Mouse (Mus musculus) right cerebral cortex, adult 2 months (tissue): ENCODE results near the gene Pcnx2.
A peak's percentile ranks its signal among the peaks of the same experiment; 100 is the strongest.

ENCODE experiments used
- DNase-seq, 2 experiments: peaks; one replicate each; pipeline ENCODE4 v3.0.0; 2021 to 2022; ENCODE audit warnings: low spot score in 2 of 2

The Pcnx2 gene

DNA sequence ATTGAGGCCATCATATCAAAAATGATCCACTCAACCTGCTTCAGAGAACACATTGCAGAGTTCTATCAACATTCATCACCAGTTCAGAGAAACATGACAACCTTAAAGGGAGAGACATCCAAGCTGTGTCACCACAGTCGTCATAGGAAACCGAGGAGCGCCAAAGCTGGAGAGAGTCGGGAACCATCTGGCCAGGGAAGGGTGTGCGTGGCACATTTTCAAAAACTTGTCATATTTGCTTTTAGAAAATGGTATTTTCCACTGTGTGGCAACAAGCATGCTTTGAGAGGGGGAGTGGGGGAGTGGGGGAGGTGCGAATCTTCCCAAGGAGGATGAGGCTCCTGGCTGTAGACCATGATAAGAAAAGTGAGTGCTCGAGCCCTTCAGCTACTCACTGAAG is 78.3 kb downstream of the Pcnx2 start:
- DNase-seq, result peak; percentile 73 to 76

DNA sequence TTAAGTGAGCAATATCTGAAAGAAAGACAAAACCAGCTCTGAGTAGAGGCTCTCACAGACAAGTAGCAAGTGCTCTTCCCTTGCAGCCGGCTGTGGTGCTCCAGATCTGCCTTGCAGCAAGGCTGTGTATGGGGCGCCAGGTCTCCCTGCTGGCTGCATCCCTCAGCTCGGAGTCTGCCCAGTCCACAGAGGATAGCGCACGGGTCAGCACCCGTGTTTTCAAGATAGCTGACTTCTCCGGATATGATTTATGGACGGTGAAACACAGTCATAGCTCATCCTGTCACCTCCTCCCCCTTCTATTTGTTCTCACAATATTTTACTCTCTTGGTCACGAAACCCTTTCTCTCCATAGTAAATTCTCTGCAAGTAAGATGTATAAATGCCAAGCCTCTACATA is 79.3 kb downstream of the Pcnx2 start:
- DNase-seq, result no peak

DNA sequence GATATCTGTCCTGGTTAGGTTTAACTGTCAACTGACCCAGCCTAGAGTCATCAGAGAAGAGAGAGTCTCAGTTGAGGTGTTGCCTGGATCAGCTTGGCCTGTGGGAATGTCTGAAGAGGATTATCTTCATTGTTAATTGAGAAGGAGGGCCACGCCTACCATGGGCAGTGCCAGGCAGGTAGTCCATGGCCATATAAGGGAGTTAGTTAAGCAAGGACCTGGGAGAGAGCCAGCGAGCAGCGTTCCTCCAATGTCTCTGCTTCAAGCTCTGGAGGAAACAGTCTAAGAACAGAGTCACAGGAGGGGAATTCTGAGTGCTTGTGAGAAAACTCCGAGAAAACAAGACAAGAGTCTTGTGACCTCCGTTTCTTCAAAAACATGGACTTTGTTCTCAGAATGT is 81.4 kb downstream of the Pcnx2 start:
- no peak for DNase-seq

DNA sequence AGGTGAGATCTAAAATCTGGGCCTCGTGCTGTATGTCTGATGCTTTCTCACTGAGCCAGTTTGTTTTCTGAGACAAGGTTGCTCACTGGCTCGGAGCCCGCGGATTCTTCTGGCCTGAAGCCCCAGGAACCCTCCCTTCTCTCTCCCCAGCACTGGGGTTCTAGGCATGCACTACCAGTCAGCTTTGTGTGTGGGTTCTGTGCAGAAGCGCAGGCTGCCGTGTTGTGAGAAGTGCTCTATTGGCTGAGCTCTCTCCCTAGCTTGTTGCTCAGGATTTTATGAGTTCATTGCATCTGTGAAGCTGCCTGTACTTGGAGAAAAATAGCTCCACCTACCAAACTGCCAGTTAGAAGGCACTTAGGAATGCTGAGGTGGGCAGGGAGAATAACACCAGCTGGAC is 89.3 kb downstream of the Pcnx2 start:
- DNase-seq, result peak; percentile 74 to 75

DNA sequence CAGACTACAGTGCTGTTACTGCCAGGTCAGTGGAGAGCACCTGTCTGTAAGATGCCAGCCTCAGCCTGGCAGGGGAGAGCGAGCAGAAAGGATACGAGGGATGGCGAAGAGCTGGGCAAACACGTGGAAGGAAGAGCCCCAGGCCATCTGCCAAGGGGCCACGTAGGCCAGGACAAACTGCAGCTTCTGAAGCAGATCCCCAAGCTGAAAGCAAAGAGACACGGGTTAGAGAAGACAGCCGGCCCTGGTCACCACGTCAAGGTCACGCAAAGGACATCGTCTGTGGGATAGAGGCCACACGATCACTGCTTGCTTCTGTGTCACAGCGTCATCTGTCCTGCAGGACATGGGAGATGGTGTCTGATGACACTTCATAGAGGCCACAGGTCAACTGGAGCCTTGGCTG is 90.2 kb downstream of the Pcnx2 start:
- DNase-seq, result no peak

DNA sequence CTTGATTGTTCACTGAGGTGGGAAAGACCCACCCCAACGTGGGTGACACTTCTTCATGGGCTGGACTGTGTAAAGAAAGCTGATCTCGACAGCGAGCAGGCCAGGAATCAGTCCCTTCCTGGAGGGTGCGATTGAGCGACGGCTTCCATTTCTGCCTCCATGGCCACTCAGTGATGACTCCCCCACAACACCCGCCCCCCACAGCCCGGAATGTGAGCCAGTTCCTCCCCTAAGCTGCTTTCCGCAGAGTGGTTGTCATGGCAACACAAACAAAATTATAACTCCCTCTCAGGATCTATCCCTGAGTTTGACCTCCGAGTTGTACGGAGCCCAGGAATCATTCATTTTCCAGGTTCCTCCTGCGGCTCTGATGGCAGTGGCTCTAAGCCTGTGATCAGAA is 91.7 kb downstream of the Pcnx2 start:
- peak; percentile 57 to 67 for DNase-seq

DNA sequence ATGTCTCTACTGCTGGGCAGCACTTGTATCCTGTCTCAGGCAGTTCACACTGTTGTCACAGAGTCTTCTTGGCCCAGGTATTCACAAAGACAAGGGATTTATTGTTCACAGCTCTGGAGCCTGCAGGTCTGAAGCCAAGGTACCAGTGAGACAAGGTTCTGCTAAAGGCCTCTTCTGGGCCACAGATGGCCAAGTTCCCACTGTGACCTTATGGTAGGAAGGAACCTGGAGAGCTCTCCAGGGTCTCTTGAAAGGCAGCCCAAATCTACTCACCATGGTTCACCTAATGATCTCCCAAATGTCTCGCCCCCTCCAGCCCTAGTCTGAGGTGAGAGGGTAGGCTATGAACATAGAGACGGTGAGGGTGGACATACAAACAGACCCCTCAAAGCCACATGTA is 101.1 kb downstream of the Pcnx2 start:
- no peak for DNase-seq

DNA sequence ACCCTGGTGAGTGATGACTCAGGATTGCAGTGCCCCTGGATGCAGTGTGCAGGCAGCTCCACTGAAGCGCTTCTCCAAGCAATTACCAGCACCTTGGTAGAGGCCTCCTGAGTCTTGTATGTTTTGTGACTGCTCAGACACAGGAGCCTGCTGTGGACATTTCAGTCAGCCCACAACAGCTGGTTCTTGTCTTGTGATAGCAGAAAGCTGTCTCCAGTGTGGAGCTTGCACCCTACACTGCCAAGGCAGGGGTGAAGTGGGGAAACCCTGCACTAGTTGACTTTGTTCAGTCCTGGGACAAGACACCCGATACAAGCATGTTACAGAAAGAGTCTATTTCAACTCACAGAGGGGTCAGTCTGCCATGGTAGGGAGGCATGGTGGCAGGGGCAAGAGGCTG is 102.8 kb downstream of the Pcnx2 start:
- DNase-seq, result no peak

DNA sequence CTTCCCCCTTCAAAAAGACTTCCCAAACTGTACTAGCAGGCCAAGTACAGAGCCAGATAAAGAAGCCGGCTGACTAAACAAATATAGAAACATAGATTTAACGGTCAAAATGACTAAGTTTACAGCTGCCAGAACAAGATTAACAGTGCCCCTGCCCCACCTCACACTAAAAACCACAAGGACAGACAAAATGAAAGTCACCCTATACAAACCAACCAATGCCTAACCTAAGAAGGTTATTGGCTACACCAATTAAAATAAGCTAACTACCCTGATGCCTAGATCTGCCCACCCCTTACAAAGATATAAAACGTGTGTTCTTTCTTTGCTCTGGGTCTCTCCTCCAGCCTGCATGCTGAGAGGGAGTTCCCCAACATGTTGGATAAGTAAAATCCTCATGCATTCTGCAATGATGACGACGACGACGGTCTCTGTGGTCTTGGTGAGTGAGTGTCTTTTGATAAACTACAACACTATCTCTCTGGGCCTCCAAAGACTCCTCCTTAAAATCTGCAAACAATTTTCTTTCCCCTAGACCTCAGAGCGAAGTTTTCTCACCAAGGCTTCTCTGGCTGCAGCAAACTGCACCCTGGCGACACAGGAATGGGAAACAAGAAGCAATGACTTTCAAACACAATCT is 105.2 kb downstream of the Pcnx2 start:
- no peak for DNase-seq

DNA sequence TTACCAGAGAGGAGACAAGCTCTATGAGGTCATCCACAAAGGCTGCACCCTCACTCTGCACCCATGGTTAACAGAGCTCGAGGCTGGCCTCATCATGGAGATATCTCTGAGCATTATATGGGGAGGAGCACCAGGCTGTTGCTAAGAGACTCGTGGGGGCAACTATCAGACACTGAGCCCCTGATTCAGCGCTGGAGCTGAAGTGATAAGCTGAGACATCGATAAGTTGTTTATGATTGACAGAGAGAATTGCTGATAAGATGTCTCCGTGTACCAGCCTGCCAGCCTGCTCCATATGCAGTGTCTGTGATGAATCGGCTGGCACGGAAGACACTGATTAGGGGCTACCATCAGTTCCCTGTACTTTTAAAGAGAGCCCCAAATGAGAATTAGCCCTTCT is 111.2 kb downstream of the Pcnx2 start:
- DNase-seq, result no peak

DNA sequence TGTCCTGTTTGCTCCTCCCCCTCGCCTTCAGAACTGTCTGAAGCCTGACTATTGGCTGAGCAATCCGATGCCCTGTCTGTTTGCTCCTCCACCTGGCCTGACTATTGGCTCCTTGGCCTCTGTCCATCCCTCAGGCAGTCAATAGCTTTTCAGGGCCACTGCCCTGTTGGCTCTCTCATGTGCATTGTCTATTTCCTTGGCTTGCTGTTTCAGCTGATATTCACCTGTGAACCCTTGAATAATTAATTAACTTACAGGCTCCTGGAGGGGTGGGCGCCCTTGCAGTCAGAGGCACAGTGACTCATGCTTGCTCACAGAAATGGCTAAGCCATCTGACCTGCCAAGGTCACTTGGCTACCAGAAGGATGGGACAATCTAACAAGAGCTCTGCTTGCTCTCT is 116.0 kb downstream of the Pcnx2 start:
- DNase-seq, result no peak

DNA sequence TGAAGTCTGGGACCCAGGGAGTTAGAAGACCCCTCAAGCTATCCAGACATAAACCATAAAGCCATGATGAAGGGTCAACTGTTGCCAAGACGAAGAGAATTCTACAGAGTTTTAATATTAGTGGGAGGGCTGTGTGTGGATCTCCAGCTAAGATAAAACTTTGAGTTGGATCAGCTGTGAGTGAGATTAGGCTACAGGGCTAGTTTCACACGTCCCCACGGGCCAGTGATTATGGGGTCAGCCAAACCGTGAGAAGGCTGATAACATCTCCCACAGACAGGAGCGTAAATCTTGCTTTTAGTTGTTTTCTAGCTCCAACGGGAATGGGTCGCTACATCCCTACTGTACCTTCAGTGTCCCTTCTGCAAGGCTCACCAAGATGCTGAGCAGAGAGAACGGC is 118.5 kb downstream of the Pcnx2 start:
- DNase-seq, result no peak

DNA sequence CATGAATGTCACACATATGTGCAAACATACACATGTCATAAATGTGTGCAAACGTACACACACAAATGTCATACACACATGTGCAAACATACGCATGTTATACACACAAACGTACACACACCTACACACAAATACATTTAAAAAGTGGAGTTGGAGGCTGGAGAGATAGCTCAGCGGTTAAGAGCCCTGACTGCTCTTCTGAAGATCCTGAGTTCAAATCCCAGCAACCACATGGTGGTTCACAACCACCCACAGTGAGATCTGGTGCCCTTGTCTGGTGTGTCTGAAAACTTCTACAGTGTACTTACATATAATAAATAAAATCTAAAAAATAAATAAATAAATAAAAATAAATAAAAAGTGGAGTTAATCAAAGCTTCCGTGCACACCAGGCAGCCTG is 119.2 kb downstream of the Pcnx2 start:
- DNase-seq, result no peak

DNA sequence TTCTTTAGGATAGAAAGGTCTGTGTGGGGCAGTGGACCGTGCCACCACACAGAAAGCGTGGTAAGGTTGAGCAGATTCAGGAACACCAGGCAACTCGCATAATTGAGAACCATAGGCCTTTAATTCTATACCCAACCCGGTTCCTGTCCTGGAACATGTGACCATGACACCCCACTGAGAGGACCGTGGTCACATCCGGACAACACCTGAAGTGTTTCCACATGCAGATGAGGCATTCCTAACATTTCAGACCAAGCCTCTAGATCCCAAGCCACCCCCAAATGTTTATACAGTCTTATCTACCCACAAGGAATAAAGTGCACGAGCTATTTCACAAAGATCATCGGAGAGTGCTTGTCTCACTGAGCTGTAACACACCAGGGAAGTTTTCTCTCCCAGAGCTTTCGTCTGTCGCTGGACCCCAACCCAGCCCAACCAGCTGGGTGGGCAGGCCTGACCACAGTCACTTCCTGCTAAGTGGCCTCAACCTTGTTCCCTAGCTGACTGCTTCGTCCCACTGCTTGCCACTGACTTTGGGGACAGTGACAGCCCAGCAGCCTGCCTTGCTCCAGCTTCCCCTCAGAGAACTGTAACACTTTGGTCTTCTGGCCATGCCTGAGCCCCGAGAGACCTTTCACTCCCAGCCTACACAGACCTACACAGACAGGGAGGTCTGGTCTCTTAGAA is 120.5 kb downstream of the Pcnx2 start:
- DNase-seq, result no peak

DNA sequence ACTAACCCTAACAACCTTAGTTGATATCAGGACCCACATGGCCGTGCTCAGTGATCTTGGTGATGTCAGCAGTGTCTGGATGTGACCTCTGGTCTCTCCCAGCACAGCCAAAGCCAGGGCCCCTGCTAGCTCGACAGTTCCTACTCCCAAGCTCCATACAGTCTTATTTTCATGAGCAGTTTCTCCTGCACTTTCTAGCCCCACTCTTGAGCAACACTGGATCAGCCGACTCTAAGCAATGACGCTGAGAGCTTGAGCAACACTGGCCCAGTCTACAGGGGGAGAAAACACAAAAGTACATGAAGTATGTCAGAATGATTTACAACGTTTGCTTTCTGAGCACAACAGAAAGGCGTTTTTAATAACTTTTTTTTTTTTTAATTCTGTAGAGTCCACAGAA is 121.3 kb downstream of the Pcnx2 start:
- no peak for DNase-seq

DNA sequence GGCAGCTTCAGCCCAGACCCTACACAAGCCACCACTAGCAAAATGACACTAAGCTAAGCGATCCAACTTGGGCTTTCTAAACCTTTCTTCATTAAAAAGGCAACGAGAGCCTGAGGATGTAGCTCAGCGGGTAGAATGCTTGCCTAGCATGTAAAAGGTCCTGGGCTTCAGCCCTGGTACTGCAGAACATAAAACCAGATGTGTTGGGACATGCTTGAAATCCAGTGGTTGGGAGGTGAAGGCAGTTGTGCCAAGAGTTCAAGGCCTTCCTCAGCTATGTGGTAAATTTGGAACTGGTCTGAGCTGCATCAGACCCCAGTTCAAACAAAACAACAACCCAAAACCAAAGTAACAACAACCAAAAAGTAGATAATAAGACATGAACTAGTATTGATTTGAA is 121.8 kb downstream of the Pcnx2 start:
- no peak for DNase-seq

DNA sequence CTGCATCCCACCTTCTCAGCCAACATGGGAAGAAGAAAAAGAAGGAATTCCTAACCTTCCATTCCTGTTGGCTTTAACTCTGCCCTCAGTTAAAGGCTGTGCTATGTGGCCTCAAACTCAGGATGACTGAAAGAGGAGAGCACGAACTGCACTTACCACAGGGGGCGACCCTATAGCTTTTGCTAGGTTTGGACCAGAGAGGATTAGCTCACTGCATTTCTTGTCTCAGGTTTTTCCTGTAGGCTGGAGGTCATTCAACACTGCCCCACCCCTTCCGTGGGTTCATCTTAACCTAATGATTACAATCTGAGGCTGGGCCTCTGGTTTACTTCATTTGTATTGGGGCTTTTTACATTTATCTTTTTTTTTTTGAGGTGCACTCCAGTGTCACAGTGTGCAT is 123.1 kb downstream of the Pcnx2 start:
- no peak for DNase-seq

DNA sequence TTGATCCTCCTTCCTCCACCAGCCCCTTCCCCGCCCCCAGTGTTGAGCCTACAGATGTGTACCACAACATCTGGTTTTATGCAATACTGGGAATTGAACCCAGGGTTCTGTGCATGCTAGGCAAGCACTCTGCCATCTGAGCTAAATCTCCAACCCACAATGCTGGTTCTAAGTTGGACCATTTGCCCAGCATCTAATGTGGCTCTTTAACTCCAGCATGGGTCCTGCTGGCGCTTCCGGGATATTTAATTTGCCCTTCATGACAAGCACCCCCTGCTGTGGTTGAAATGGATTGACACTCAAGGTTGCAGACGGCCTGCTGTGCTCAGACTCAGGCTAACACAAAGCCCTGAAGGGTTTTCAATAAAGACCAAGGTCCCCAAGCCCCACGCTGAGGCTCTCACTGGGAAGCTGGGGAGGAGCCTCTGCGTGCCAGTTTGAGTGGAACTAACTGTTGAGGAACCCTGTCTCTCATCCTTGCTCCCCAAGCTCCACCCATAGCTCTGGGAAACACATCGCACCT is 124.8 kb downstream of the Pcnx2 start:
- no peak for DNase-seq

DNA sequence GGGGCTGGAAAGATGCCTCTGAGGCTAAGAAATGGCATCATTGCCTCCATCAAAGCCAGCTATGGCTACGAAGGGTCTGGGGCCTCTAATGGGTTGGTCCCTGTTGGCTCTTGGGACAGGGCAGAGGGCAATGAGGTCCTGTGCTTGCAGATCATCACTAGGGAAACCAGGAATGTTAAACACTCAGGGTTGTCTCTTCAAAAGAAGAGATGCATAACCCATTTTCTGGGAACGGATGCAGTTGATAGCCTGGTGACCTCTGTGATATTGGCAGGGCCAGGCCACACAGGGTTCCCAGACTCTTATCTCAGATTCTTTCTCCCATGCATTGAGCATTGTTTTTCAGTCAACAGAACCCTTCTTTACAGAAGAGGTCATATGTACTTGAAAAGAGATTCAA is 125.8 kb downstream of the Pcnx2 start:
- no peak for DNase-seq

DNA sequence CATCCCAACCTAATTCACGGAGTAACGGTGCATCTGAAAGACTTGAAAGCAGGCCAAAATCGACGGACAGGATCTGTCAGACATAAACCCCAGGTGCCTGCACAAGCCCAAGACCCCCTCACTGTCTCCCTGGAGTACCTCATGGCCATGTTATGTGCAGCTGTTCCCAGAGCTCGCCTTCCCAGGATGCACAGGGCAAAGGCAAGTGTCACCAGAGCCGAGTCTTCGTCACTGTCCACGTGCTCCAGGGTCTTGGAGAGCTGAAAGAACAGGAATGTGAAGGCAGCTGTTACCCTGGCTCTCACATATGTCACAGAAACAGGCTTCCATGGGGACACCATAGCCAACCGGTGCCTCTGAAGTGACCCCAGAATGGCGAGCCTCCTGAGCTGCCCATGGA is 130.0 kb downstream of the Pcnx2 start:
- DNase-seq, result no peak

DNA sequence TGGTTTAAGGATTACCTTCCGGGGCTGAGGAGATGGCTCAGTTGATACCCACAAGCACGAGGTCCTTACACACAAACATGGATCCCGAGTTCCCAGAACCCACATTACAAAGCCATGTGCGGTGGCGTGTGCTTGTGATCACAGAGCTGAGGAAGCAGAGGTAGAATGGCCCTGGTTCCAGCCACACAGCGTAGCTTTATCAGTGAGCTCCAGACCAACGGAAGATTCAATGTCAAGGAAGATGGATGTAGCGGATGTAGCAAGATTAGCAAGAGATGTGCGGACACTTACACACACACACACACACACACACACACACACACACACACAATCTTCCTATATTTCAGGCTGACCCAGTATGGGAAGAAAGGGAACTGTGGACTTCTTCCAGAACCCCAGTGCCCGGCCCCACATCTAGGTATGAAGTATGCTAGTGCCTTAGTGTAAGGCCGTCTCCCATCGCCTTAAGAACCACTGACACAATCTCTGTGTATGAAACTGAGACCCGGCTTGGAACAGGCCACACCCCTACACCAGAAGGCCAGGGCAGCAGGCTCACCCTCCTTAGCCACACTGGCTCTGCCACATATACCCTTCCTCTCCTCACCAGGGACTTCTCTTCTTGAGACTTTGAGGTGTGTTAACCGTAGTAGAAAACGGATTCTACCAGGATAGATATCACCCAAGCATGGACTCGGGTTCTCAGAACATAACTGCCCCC is 134.9 kb downstream of the Pcnx2 start:
- DNase-seq, result no peak

DNA sequence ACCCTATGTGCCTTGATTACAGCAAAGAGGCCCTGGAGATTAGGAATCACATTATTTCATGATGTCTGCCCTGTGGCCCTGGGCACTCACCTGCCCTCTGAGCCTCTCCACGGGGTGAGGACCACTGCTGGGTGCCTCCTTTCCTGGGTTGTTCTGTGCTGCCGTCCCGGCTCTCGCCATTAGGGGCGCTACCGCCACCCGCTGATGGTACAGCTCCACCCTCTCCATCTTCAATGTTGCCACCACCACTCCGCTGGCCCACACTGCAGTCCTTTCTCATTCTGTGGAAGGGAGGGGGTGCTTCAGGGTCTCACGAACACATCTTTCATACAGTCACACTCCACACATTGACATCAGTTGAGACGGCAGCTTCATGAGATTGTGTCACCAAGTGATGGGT is 139.1 kb downstream of the Pcnx2 start:
- peak in 1 of 2 experiments; percentile 19 for DNase-seq

DNA sequence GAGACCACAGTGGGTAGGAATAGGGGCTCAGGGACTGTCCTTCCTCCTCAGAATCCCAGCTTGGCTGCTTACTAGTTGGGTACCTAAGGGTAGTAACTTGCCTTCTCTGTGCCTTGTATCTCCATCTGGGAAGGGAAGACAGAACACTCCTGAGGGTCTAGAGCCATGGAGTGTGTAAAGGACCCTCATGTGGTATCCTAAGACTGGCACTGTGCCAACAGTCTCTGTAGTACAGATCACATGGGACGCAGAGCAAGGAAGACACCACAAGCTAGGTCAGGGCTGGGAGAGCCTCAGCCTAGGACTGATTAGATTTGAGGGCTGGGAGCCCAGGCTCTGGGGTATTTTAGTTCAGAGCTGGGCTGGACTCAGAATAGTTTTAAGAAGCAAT is 141.0 kb downstream of the Pcnx2 start:
- DNase-seq, result no peak
